Mouse (Mus musculus) monocyte, adult 59 days (primary cell): ENCODE results near the gene Hivep1. TPM values are rescaled to one million over a fixed set of nuclear protein-coding genes. Genes with fewer than 3 reads are reported as not detected.

Experiments used
- total RNA-seq, 2 experiments: library from RNA; stranded (reverse); gene quantifications; one replicate each; pipeline ENCODE4 v1.2.4; 2023

Hivep1 gene
- total RNA-seq, result 10 to 100 TPM; 52.9 to 71.7 TPM

DNA sequence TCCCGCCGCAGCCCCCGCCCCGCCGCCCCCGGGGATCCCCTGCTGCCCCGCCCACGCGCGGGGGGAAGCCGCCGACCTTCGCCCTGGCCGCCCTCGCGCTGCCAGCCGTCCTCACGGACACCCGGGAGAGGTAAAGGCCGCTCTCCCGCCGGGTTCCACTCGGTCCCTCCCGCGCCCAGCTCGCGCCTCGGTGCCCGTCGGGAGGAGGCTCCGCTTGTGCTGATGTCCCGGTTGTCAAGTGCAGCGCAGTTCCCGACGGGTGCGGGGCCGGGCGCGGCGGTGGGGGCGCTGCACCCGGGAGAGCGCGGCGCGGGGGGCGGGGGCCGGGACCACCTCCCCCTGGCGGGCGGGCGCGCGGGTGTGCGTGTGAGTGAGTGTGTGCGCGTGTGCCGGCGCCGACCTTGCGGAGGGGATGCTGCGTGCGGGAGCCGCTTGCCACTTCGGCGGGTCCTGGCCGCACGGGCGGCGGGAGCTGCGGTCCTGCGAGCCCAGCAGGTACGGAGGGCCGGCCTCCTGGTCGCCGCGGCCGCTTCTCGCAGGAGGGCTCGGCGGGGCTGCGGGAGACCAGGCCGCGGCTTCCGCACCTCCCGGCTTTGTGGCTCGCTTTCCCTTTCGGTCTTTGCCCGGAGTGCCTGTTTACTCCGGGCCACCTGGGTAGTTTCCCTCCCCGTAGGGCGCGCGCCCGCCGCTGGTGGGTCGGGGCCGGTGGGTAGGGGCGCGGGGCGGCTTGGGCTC, at the start of gene Hivep1:
Hivep1 (plus strand) TSS at position 61 of the 735 bp plus-strand sequence.

Other genes starting within 250 kb of the Hivep1 start
- gene Adtrp, start 204.3 kb upstream of the Hivep1 start, total RNA-seq, result 1 to 10 TPM in 1 of 2 experiments, under 1 TPM in 1; 1.00 to 1.5 TPM
- gene Edn1, start 249.5 kb downstream of the Hivep1 start, total RNA-seq, result under 1 TPM in 1 of 2 experiments, not detected in 1; 0.21 TPM